Mouse (Mus musculus) heart, postnatal 10 days (tissue): ENCODE measurements around the gene Rarres2. TPM values are rescaled to one million over a fixed set of nuclear protein-coding genes. Genes with fewer than 3 reads are reported as not detected.

Experiments used
- total RNA-seq, 2 experiments: library from RNA; stranded (reverse); gene quantifications; 2 replicates each; pipeline ENCODE4 v1.2.3; 2021

Gene Rarres2
- total RNA-seq, 2 experiments from 2014 or later = 86.7 to 106 TPM

Other genes with a start within 250 kb of the Rarres2 start
- 10 to 100 TPM; 27.3 to 30.8 TPM for gene Krba1, start 177.2 kb downstream of the Rarres2 start, total RNA-seq
- 10 to 100 TPM; 17.8 to 25.2 TPM for gene Zfp467, start 127.0 kb downstream of the Rarres2 start, total RNA-seq
- 1 to 10 TPM in 1 of 2 experiments, under 1 TPM in 1; 0.62 to 1.2 TPM for gene Sspo, start 124.6 kb downstream of the Rarres2 start, total RNA-seq
- 10 to 100 TPM; 14.4 to 15.7 TPM for gene Atp6v0e2, start 35.2 kb downstream of the Rarres2 start, total RNA-seq
- gene Lrrc61, start 18.0 kb downstream of the Rarres2 start, total RNA-seq = 10 to 100 TPM; 12.4 to 16.7 TPM
- not detected for gene Gm45021, start 16.8 kb upstream of the Rarres2 start, total RNA-seq
- 10 to 100 TPM; 24.3 to 27.7 TPM for gene Repin1, start 21.1 kb upstream of the Rarres2 start, total RNA-seq
- gene Gm44965, start 21.2 kb upstream of the Rarres2 start, total RNA-seq = 1 to 10 TPM in 1 of 2 experiments, not detected in 1; 5.4 TPM
- gene Zfp775, start 29.3 kb upstream of the Rarres2 start, total RNA-seq = 1 to 10 TPM; 5.8 to 5.9 TPM
- under 1 TPM; 0.50 to 0.89 TPM for gene AI854703, start 54.0 kb upstream of the Rarres2 start, total RNA-seq
- gene Gimap8, start 74.4 kb upstream of the Rarres2 start, total RNA-seq = 10 to 100 TPM; 11.0 to 14.0 TPM
- gene Gimap9, start 103.3 kb upstream of the Rarres2 start, total RNA-seq = 1 to 10 TPM; 6.0 to 7.5 TPM
- 10 to 100 TPM; 46.9 to 57.4 TPM for gene Gimap4, start 111.8 kb upstream of the Rarres2 start, total RNA-seq
- gene Gimap6, start 135.4 kb upstream of the Rarres2 start, total RNA-seq = 10 to 100 TPM; 73.8 to 74.5 TPM
- 1 to 10 TPM; 5.0 to 6.6 TPM for gene Gm28053, start 145.8 kb upstream of the Rarres2 start, total RNA-seq
- gene Gimap7, start 145.8 kb upstream of the Rarres2 start, total RNA-seq = not detected
- gene Gimap1, start 166.3 kb upstream of the Rarres2 start, total RNA-seq = 10 to 100 TPM; 19.1 to 20.3 TPM
- 10 to 100 TPM; 10.1 to 13.3 TPM for gene Gimap5, start 173.4 kb upstream of the Rarres2 start, total RNA-seq
- gene Gimap3, start 198.1 kb upstream of the Rarres2 start, total RNA-seq = under 1 TPM; 0.45 to 0.72 TPM